In genomic region chr14:32822812-32823211, GRCm38 (mm10) we compare ENCODE assay signal across 33 mouse cellular contexts. TPM values are rescaled to one million over a fixed set of nuclear protein-coding genes. Genes with fewer than 3 reads are reported as not detected.
"Had no signal": no experiment of that assay in that cellular context is flagged by ENCODE, and none has a peak within 500 bp of the region (broad histone marks: within the 10 kb centered on the region; RNA-seq: fewer than 3 reads in every experiment).

No protein-coding gene starts in this region.

- H3K4me2 ChIP-seq: embryonic facial prominence, embryonic 12.5 days; embryonic facial prominence, embryonic 13.5 days; embryonic facial prominence, embryonic 15.5 days; forebrain, embryonic 12.5 days; forebrain, embryonic 13.5 days; forebrain, embryonic 15.5 days had no signal

- H3K9ac ChIP-seq: embryonic facial prominence, embryonic 12.5 days; embryonic facial prominence, embryonic 13.5 days; embryonic facial prominence, embryonic 15.5 days; forebrain, embryonic 12.5 days; forebrain, embryonic 13.5 days; forebrain, embryonic 15.5 days; forebrain, postnatal 0 days had no signal

- H3K9me3 ChIP-seq: embryonic facial prominence, embryonic 10.5 days; embryonic facial prominence, embryonic 12.5 days; embryonic facial prominence, embryonic 13.5 days; embryonic facial prominence, embryonic 15.5 days; forebrain, embryonic 10.5 days; forebrain, embryonic 12.5 days; forebrain, embryonic 13.5 days; forebrain, embryonic 15.5 days had no signal

- H3K4me3 ChIP-seq: embryonic facial prominence, embryonic 10.5 days; embryonic facial prominence, embryonic 12.5 days; embryonic facial prominence, embryonic 13.5 days; embryonic facial prominence, embryonic 15.5 days; erythroblast, embryonic 14.5 days; forebrain, embryonic 10.5 days; forebrain, embryonic 12.5 days; forebrain, embryonic 13.5 days; forebrain, embryonic 15.5 days; gastrocnemius, adult 2 months; heart, adult 2 months had no signal

- H3K36me3 ChIP-seq: embryonic facial prominence, embryonic 10.5 days; embryonic facial prominence, embryonic 12.5 days; embryonic facial prominence, embryonic 13.5 days; embryonic facial prominence, embryonic 15.5 days; forebrain, embryonic 10.5 days; forebrain, embryonic 12.5 days; forebrain, embryonic 15.5 days had no signal

- H3K27me3 ChIP-seq: embryonic facial prominence, embryonic 12.5 days; embryonic facial prominence, embryonic 13.5 days; embryonic facial prominence, embryonic 15.5 days; forebrain, embryonic 13.5 days; forebrain, embryonic 15.5 days had no signal

- H3K27ac ChIP-seq: embryonic facial prominence, embryonic 10.5 days; embryonic facial prominence, embryonic 12.5 days; embryonic facial prominence, embryonic 13.5 days; embryonic facial prominence, embryonic 15.5 days; forebrain, embryonic 10.5 days; forebrain, embryonic 12.5 days; forebrain, embryonic 13.5 days; forebrain, embryonic 15.5 days; gastrocnemius, adult 2 months; heart, adult 2 months had no signal

- ATAC-seq: forebrain, embryonic 13.5 days; forebrain, embryonic 14.5 days; forebrain, embryonic 15.5 days; forebrain, embryonic 16.5 days; forebrain, postnatal 0 days had no signal

- DNase-seq: cerebellum, adult 2 months; cerebellum, adult 8-10 months; cerebellum, adult 9-10 months; cerebellum, adult 9-11 months; cerebellum, postnatal 10 days; cerebellum, postnatal 14 days; cerebellum, postnatal 25 days; cerebellum, postnatal 36 days; embryo, embryonic 11 days; forebrain, postnatal 0 days; gastrocnemius, adult 2 months; gastrocnemius, postnatal 10 days; gastrocnemius, postnatal 14 days; gastrocnemius, postnatal 25 days; gastrocnemius, postnatal 36 days; heart, adult 18-20 months; heart, adult 2 months had no signal

RNA-seq across cellular contexts. Expression of gene Fam170b, which starts 10.9 kb away (rescaled TPM):
- polyA plus RNA-seq: cerebellum, adult 2 months; cortical plate, adult 2 months; embryonic facial prominence, embryonic 10.5 days; embryonic facial prominence, embryonic 11.5 days; embryonic facial prominence, embryonic 12.5 days; embryonic facial prominence, embryonic 13.5 days; embryonic facial prominence, embryonic 14.5 days; erythroblast, embryonic 14.5 days; forebrain, embryonic 10.5 days; forebrain, embryonic 11.5 days; forebrain, embryonic 12.5 days; forebrain, embryonic 13.5 days; forebrain, embryonic 14.5 days; forebrain, embryonic 15.5 days; forebrain, embryonic 16.5 days; forebrain, postnatal 0 days; frontal cortex, adult 2 months had no signal

RNA-seq across cellular contexts. Expression of gene Vstm4, which starts 33.7 kb away (rescaled TPM):
- polyA plus RNA-seq: erythroblast, embryonic 14.5 days had no signal

RNA-seq across cellular contexts. Expression of gene Tmem273, which starts 37.0 kb away (rescaled TPM):
- polyA plus RNA-seq: erythroblast, embryonic 14.5 days; forebrain, embryonic 11.5 days had no signal
